Mouse (Mus musculus): Measurements from ENCODE around the gene 9330182L06Rik.

The 9330182L06Rik gene

DNA sequence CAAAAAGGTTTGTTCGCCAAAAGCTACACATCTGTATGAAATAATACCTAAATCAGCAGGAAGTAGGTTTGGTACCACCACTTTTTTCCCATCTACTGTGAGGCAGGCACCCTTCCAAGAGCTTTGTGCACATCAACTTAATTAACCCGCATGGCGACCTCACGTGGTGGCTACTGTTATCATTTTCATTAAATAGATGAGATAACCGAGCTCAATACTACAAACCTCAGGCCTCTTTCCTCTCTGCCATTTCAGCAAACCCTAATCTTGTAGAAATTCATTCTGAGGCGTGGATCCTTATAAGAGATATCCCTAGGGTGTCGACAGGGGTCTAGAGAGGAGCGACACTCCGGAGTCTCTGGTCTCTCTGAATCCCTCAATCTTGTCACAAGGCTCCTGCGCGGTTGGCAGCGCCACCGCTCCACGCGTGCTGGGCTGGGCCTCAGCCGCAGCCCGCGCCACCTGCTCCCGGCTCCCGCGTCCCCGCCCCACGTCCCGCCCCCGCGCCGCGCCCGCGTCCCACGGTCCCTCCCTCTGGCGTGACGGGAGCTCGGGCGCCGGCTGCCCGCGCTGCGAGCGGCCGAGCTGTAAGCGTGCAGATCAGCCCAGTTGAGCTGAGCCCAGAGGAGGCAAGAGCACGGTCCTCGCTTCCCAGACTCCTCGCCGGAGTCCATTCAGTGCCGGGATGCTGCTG lies at the start of gene 9330182L06Rik:
TSS of gene 9330182L06Rik (plus strand) at position 533 of the 694 bp plus-strand sequence.
- DNase-seq (ENCODE audit: low spot score in 2 of 2), result peak; percentile 86 to 89

GRCm38 (mm10) chr5:9227456-9228008 lies 38.4 kb upstream of the 9330182L06Rik start:
- DNase-seq (ENCODE audit: low spot score in 2 of 2), result no peak

DNA sequence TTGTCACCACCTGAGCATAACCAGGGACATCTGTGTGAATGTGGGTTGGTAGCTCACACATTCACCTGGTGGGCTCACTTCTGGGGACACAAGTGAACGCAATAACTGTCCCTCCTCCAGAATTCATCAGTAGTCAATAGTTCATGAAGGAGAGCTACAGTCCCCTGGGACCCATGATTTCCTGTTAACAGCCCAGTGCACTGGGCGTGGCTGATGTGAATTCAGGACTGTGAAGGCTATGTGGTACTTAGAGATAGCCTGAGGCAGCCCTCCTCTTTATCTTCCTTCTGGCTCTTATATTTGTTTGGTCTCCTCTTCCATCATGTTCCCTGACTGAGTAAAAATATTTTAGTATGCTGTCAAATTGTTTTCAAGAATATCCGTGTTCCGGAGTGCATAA lies 1.6 kb upstream of the 9330182L06Rik start:
- no peak for DNase-seq (ENCODE audit: low spot score in 2 of 2)

- DNase-seq (ENCODE audit: low spot score in 2 of 2), result no peak
Measured at GRCm38 (mm10) chr5:9266280-9266923, 484 bp downstream of the 9330182L06Rik start.

- DNase-seq (ENCODE audit: low spot score in 2 of 2), result no peak
Measured at GRCm38 (mm10) chr5:9269666-9270065, 3.7 kb downstream of the 9330182L06Rik start.

DNA sequence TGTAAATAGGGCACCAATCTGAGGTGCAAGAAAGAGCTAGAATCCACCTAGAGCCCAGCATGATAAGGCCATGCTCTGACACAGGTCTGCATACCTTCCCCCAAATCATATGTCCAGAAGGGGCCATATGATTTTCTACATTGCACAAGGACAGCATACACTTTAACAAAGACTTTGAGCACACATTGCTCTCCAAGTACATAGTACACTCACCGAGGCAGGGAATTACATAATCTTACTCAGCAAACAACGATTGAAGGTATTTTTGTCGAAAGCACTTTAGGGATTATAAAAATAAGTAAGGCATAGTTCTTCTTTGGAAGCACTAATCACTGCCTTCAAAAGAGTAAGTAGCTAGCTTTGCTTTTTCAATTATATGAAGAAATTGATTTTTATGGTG lies 7.1 kb downstream of the 9330182L06Rik start:
- no peak for DNase-seq (ENCODE audit: low spot score in 2 of 2)

DNA sequence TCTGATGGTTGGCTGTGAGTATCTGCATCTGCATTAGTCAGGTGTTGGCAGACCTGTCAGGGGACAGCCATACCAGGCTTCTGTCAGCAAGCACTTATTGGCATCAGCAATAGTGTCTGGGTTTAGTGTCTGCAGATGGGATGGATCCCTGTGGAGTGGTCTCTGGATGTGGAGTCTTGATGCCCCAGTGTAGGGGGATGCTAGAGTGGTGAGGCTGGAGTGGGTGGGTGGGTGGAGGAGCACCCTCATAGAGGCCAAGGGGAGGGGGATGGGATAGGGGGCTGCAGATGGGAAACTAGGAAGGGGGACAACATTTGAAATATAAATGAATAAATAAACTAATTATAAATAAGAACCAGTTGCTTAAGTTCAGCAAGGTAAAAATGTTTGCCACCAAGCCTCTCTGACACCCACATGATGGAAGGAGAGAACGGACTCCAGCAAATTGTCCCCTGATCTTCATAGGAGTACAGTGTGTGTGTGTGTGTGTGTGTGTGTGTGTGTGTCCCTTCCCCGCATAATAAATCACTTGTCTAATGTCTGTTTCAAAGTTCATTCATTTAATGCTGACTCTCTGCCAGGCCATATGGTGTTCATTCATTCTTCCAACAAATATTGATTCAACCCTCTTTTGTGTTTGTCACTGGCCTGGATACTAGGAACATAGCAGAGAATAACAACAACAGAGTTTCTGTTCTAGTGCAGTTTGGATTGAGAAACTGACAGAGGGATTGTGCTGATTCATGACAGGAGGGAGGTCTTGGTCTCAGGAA lies 30.0 kb downstream of the 9330182L06Rik start:
- no peak for DNase-seq (ENCODE audit: low spot score in 2 of 2)

GRCm38 (mm10) chr5:9296550-9296928 lies 30.6 kb downstream of the 9330182L06Rik start:
- DNase-seq (ENCODE audit: low spot score in 2 of 2), result no peak

DNA sequence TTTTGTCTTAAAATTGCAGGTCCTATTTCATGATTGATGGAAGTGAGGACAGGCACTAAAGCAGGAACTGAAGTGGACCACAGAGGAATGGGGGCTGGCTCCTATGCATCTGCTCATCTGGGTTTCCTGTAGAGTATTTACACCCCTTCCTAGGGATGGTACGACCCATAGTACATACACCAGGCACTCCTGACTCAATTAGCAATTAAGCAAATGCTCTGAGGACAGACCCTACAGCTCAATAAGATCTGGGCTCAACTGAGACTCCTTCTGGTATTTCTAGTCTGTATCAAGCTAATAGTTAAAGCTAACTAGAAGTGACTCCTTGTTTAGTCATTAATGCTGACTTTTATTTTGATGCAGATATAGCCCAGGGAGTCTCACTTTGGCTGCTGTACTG lies 60.9 kb downstream of the 9330182L06Rik start:
- DNase-seq (ENCODE audit: low spot score in 2 of 2), result no peak

DNA sequence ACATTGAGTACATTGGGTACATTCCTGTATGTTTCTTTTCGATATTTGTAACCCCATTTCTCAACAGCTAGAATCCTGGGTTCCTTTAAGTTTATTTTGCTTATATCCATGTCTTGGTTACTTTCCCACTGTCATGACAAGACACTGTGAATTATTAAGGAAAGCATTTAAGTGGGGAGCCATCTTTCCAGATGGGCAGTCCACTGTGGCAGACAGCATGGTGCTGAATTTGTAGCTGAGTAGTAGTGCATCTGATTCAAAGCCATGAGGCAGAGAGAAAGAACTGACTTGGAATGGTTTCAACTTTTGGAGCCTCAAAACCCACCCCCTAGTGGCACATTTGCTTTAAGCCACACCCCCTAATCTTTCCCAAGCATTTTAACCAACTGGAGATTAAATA lies 61.6 kb downstream of the 9330182L06Rik start:
- no peak for DNase-seq (ENCODE audit: low spot score in 2 of 2)

GRCm38 (mm10) chr5:9338756-9339510 lies 73.0 kb downstream of the 9330182L06Rik start:
- peak in 1 of 2 experiments; percentile 23 for DNase-seq (ENCODE audit: low spot score in 2 of 2)

DNA sequence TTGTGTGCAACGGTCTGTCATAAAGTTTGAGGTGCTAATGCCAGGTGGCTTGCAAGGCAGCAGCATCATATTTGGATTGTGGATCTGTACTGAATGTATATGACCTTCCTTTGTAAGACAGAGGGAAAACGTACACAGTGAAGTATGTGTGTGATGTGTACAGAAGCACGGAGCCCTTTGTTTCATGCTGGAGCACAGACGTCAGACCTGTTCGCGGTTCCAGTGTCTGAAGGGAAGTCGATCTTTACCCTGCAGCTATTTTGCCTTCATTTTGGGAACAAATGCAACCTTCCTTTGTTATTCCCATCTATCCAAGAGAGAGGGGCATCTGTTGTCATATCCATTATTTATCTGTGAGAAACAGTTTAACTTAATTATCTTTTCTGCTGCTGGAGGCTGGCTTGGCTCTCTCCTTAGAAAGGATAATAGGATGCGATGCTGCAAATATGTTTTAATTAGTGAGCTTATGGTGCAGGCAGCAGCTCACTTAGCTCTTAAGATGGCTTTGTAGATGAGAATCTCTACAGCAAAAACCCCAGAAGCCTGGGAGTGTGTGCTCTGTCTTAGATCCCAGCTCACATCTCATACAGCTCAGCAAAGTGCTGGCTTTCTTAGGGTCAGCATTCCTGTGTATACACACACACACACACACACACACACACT lies 73.7 kb downstream of the 9330182L06Rik start:
- no peak for DNase-seq (ENCODE audit: low spot score in 2 of 2)

GRCm38 (mm10) chr5:9344581-9344980 lies 78.7 kb downstream of the 9330182L06Rik start:
- DNase-seq (ENCODE audit: low spot score in 2 of 2), result no peak

- no peak for DNase-seq (ENCODE audit: low spot score in 2 of 2)
Measured at GRCm38 (mm10) chr5:9345038-9345617, 79.2 kb downstream of the 9330182L06Rik start.

DNA sequence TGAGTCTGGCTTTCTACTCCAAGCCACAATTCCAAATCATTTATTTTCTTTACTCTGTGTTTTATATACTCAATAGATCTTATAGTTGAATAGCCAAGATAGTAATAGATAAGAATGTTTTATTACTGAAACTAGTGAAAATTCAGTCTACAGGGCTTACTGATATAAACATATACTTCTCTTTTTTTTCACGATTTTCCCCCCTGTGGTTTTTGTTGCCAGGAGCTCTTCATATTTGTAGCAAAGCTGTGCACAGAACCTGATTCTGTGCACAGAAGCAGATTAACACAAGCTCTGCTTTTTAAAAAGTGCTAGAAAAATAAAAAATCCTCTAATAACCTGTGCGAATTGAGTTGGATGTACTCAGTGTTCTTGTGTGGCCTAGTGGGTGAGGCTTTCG lies 79.7 kb downstream of the 9330182L06Rik start:
- DNase-seq (ENCODE audit: low spot score in 2 of 2), result no peak

GRCm38 (mm10) chr5:9346510-9346909 lies 80.6 kb downstream of the 9330182L06Rik start:
- DNase-seq (ENCODE audit: low spot score in 2 of 2), result no peak

DNA sequence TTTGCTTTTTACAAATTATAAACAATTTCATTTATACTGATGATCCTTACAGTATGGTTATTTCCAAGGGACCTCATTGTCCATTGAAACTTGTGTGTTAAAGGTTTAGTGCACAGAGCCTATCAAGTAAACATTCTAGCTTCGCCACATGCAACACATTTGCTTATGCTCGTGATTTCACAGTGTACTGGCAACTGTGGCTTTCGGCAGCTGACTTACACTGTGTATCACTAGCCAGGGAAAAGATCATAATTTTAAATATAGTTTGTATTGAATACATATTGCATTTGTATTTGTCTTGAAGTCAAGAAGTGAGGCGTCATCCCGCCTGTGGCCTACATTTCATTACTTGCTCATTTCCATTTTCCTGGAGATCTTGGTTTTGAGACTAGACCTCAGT lies 86.2 kb downstream of the 9330182L06Rik start:
- no peak for DNase-seq (ENCODE audit: low spot score in 2 of 2)

DNA sequence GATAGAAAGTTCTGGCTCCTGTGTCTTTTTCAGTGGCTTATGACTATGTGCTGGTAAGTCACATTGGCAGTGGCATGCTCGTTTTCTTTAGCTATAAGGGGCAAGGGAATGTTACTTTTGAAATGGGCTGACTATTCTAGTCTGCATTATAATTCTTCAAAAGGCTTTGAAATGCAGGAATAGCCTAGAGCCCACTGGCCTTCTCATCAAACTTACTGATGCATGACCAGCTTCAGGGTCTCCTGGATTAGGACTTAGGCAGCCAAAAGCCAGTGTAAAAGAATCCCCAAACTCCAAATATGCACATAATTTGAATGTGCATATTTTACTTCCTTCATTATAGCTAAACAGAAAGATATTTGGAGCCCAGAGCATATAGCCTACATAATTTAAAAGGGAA lies 86.7 kb downstream of the 9330182L06Rik start:
- no peak for DNase-seq (ENCODE audit: low spot score in 2 of 2)

DNA sequence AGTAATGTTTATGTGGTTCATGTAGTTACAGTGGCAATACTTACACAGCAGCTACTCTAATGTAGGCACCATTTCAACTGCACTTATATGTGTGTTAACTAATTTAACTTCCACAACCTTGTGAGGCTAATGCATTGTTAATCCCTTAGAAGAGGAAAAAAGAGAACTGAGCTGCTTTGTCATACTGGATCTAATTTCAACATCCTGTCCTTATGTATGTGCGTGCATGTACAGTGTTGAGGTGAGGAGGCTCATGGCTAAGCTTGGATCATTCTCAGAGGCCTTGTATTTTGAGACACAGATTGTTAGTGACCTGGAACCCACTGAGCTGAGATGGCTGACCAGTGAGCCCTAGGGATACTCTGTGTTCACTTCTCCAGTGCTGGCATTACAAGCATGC lies 88.3 kb downstream of the 9330182L06Rik start:
- DNase-seq (ENCODE audit: low spot score in 2 of 2), result no peak

- no peak for DNase-seq (ENCODE audit: low spot score in 2 of 2)
Measured at GRCm38 (mm10) chr5:9358076-9358475, 92.2 kb downstream of the 9330182L06Rik start.
